Mouse (Mus musculus): ENCODE measurements around the gene Kcnip2. TPM values are rescaled to one million over a fixed set of nuclear protein-coding genes. Genes with fewer than 3 reads are reported as not detected.
A peak's percentile ranks its signal among the peaks of the same experiment; 100 is the strongest.
"Not testable (repeated sequence)": the region's sequence is repeated elsewhere in the genome, so short reads cannot be mapped to it uniquely, and the experiment has no call there.

The Kcnip2 gene
- polyA plus RNA-seq, 1 experiment from 2014 or later, result 1.4 TPM

DNA sequence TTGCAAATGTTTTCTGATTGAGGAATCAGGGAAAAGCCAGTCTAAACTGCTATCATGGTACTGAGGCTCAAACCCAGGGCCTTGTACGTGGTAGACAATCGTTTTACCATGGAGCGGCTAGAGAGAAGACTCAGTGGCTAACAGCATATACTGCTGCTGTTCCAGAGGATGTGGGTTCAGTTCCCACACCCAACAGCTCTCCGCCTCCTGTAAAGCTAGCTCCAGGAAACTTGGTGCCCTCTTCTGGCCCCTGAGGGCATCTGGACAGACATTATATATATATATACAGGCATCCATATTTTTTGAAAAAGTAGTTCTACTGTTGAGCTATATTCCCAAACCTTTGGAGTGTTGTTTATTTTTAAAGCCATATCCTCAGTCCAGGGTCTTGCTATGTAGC, 8.1 kb downstream of the Kcnip2 start:
- Histone ChIP-seq H3K4me2 (no peak overlapping the region), H3K27me3 (replicated peaks) (peaks cover 20% of the 10 kb centered on the region), H3K4me1 (peaks cover 37% of the 10 kb centered on the region), H3K36me3 (no peaks in the 10 kb centered on the region), H3K27ac (no peak overlapping the region), H3K4me3 (no peak overlapping the region), H3K9ac (no peak overlapping the region), H3K9me3 (replicated peaks) (no peaks in the 10 kb centered on the region)
- no peak for ATAC-seq
- 66% methylated on average over 4 of the region's 4 CpGs for WGBS (ENCODE audit: insufficient replicate concordance)

DNA sequence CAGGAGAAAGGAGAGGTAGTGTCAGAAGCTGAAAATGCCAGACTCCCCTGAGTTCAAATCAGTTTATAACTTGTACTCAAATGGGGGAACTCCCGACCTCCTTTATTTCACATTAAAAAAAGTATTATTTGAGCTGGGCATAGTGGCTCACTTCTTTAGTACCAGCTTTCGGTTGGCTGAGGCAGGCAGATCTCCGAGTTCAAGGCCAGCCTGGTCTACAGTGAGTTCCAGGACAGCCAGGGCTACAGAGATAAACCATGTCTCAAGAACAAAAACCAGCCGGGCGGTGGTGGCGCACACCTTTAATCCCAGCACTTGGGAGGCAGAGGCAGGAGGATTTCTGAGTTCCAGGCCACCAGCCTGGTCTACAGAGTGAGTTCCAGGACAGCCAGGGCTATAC, 10.0 kb downstream of the Kcnip2 start:
- peaks cover 41% of the 10 kb centered on the region for H3K4me1 ChIP-seq
- H3K27me3 ChIP-seq (replicated peaks); H3K36me3 ChIP-seq; H3K4me3 ChIP-seq; H3K9ac ChIP-seq; H3K9me3 ChIP-seq (replicated peaks); ATAC-seq; H3K4me2 ChIP-seq; H3K27ac ChIP-seq: not testable (repeated sequence)
- WGBS (ENCODE audit: insufficient replicate concordance), result 83% methylated on average over 6 of the region's 6 CpGs

GRCm38 (mm10) chr19:45804593-45805368, 11.1 kb downstream of the Kcnip2 start:
- H3K27me3 ChIP-seq (replicated peaks), result no peaks in the 10 kb centered on the region; the same call in 1 of the 2 replicates
- ATAC-seq, result peak; percentile 47; the same call in 1 of the 2 replicates
- H3K4me1 ChIP-seq, result peaks cover 41% of the 10 kb centered on the region
- H3K4me3 ChIP-seq, result no peak overlapping the region
- WGBS (ENCODE audit: insufficient replicate concordance), result 22% methylated on average over 12 of the region's 12 CpGs
- H3K9ac ChIP-seq, result no peak overlapping the region
- no peak overlapping the region for H3K27ac ChIP-seq
- no peaks in the 10 kb centered on the region for H3K9me3 ChIP-seq (replicated peaks)
- H3K36me3 ChIP-seq, result no peaks in the 10 kb centered on the region
- peak overlapping the region; percentile 24; the same call in 1 of the 2 replicates for H3K4me2 ChIP-seq

DNA sequence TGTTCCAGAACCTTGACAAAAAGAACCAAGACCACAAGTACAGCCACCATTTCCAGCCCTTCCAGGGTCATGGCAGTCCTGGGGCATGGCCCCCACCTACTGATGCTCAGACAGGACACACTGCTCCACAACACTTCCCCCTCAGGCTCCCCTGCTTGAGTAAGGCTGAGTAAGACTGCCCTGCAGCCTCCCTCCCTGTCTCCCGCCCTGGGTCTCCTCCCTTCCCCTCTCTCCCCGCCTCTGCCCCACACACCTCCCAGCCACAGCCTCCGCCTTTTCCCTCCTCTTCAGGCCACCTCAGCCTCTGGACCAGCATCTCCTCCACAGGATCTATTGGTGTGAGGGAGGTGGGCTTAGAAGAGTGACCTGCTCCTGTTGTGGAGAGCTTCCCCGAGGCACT, 12.5 kb downstream of the Kcnip2 start:
- peak; percentile 73 for ATAC-seq
- peaks cover 41% of the 10 kb centered on the region for H3K4me1 ChIP-seq
- peak overlapping the region; percentile 76 for H3K27ac ChIP-seq
- no peaks in the 10 kb centered on the region for H3K9me3 ChIP-seq (replicated peaks)
- no peaks in the 10 kb centered on the region for H3K36me3 ChIP-seq
- peak overlapping the region; percentile 68 for H3K4me2 ChIP-seq
- WGBS (ENCODE audit: insufficient replicate concordance), result 17% methylated on average over 4 of the region's 4 CpGs
- no peaks in the 10 kb centered on the region; the same call in 1 of the 2 replicates for H3K27me3 ChIP-seq (replicated peaks)
- H3K9ac ChIP-seq, result peak overlapping the region; percentile 54
- H3K4me3 ChIP-seq, result peak overlapping the region; percentile 30

DNA sequence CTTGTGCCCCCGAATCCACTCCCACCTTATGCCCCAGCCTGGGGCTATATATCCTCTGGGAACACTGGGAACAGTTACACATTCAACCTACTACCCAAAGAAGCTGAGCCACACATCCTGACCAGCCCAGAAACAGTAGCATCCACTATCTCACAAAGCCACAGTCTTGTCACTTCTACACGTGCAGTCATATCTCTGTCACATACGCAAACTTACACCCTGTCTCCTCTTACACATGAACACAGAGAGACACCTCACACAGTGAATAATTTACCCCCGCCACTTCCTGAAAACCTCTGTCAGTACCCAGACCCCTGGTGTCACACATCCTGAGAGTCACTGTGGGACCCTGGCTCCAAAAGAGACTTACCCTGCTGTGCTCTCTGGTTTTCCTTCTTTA, 13.2 kb downstream of the Kcnip2 start:
- Histone ChIP-seq H3K27ac (peak overlapping the region; percentile 76), H3K9ac (peak overlapping the region; percentile 54), H3K4me1 (peaks cover 41% of the 10 kb centered on the region), H3K4me3 (peak overlapping the region; percentile 30), H3K36me3 (no peaks in the 10 kb centered on the region), H3K9me3 (replicated peaks) (no peaks in the 10 kb centered on the region), H3K4me2 (peak overlapping the region; percentile 68), H3K27me3 (replicated peaks) (no peaks in the 10 kb centered on the region; the same call in 1 of the 2 replicates)
- peak; percentile 90 for ATAC-seq
- WGBS (ENCODE audit: insufficient replicate concordance), result 31% methylated on average over 4 of the region's 4 CpGs

DNA sequence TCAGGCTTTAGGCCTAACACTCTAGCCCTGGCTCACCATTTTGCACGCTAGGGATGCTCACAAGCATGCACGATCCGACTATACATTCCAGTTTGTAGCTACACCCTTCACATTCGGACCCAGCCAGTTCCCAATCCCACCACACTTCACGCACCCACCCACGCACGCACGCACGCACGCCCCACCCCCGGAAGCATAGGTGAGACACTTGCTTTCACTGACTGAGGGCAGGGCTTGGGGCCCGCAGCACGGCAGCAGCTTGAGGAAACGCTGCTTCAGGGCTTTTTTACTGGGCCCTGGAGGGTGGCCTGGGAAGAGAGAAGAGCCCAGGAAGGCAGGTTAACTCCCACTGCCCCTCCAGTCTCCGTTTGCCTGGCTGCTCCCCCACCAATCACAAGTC, 19.0 kb downstream of the Kcnip2 start:
- no peak overlapping the region for H3K4me2 ChIP-seq
- H3K9ac ChIP-seq, result no peak overlapping the region
- H3K4me3 ChIP-seq, result no peak overlapping the region
- 69% methylated on average over 15 of the region's 15 CpGs for WGBS (ENCODE audit: insufficient replicate concordance)
- H3K27me3 ChIP-seq (replicated peaks), result 0 out of 2 replicates have a peak, but pooled peaks cover 9% of the 10 kb centered on the region
- H3K36me3 ChIP-seq, result no peaks in the 10 kb centered on the region
- no peak overlapping the region for H3K27ac ChIP-seq
- H3K9me3 ChIP-seq (replicated peaks), result no peaks in the 10 kb centered on the region
- ATAC-seq, result no peak
- H3K4me1 ChIP-seq, result peaks cover 21% of the 10 kb centered on the region

DNA sequence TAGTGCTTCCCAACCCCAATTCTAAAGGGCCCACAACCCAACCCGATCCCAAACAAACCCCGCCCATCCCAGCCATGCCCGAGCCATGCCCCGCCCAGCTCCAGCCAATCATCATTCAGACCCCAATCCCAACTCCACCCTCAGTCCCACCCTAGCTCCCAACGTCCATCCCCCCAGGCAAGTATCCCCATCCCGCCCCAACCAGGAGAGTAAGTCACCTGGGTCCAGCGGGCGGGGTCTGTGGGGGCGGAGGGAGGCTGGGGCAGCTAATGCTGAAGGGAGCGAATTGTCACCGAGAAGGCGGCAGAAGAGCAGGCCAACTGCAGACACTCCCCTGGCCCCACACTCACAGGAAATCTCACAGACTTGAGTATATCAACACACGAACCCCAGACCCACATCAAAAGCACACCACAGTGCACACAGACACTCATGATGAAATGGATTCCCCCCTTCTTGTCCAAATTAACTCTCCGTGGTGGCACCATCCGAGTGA, 19.8 kb downstream of the Kcnip2 start:
- H3K27ac ChIP-seq, result no peak overlapping the region
- H3K4me2 ChIP-seq, result peak overlapping the region; percentile 62
- H3K9me3 ChIP-seq (replicated peaks), result no peaks in the 10 kb centered on the region
- WGBS (ENCODE audit: insufficient replicate concordance), result 24% methylated on average over 15 of the region's 15 CpGs
- no peak overlapping the region for H3K9ac ChIP-seq
- ATAC-seq, result peak; percentile 76
- 0 out of 2 replicates have a peak, but pooled peaks cover 9% of the 10 kb centered on the region for H3K27me3 ChIP-seq (replicated peaks)
- peak overlapping the region; percentile 30; the same call in 1 of the 2 replicates for H3K4me3 ChIP-seq
- H3K36me3 ChIP-seq, result no peaks in the 10 kb centered on the region
- H3K4me1 ChIP-seq, result peaks cover 20% of the 10 kb centered on the region

DNA sequence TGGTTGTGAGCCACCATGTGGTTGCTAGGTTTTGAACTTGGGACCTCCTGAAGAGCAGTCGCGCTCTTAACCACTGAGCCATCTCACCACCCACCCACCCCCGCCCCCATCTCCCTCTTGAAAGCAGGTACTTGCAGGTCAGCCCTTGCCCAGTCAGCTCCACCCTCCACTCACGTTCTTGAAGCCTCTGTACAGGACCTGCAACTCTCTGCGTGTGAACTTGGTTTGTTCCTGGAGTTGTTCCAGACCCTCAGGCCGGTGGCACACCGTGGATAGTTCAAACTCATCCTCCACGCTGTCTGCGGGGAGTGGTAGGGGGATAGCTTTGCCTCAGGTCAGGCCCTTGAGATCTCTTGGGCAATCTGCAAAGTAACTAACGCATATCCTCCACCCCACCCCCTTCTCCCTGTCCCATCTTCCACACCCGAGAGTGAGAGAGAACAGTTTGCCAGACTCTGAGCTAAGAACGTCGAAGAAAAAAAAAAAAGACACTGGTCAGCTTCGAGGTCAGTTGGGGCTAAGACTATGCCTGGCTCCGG, 20.4 kb downstream of the Kcnip2 start:
- WGBS (ENCODE audit: insufficient replicate concordance), result 29% methylated on average over 15 of the region's 15 CpGs
- no peak for ATAC-seq

GRCm38 (mm10) chr19:45794718-45795117, 21.1 kb downstream of the Kcnip2 start:
- H3K36me3 ChIP-seq, result no peaks in the 10 kb centered on the region
- no peak for ATAC-seq
- WGBS (ENCODE audit: insufficient replicate concordance), result 62% methylated on average over 6 of the region's 6 CpGs
- H3K4me1 ChIP-seq, result peaks cover 34% of the 10 kb centered on the region
- no peaks in the 10 kb centered on the region for H3K9me3 ChIP-seq (replicated peaks)
- H3K4me2 ChIP-seq, result no peak overlapping the region
- H3K27me3 ChIP-seq (replicated peaks), result 0 out of 2 replicates have a peak, but pooled peaks cover 9% of the 10 kb centered on the region
- H3K4me3 ChIP-seq, result no peak overlapping the region
- H3K9ac ChIP-seq, result no peak overlapping the region
- H3K27ac ChIP-seq, result no peak overlapping the region

More for the DNA sequence above, 20.4 kb downstream of the Kcnip2 start:
- no peak overlapping the region for H3K27ac ChIP-seq
- H3K9ac ChIP-seq, result peak overlapping the region; percentile 27; the same call in 1 of the 2 replicates
- no peaks in the 10 kb centered on the region for H3K9me3 ChIP-seq (replicated peaks)
- H3K4me3 ChIP-seq, result peak overlapping the region; percentile 30; the same call in 1 of the 2 replicates
- 0 out of 2 replicates have a peak, but pooled peaks cover 9% of the 10 kb centered on the region for H3K27me3 ChIP-seq (replicated peaks)
- no peaks in the 10 kb centered on the region for H3K36me3 ChIP-seq
- H3K4me2 ChIP-seq, result peak overlapping the region; percentile 62
- H3K4me1 ChIP-seq, result peaks cover 26% of the 10 kb centered on the region

DNA sequence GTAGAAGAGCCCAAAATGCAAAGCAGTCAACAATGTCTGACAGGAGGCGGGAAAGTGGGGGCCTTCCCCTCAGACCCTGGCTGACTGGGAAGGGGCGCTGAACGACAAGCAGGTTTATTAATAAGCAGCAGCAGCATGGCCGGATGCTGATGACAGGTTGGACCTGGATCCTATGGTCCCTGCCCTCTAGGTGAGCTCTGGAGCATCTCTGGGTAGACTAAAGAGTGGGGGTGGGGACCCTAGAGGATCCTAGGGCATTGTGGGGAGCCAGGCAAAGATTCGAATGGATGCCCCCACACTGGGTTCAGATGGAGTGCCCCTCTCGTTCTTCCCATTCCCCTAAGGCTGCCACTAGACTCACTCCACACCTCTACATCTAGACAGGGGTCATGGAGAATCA, 23.5 kb downstream of the Kcnip2 start:
- H3K4me2 ChIP-seq, result no peak overlapping the region
- no peak overlapping the region for H3K27ac ChIP-seq
- H3K9me3 ChIP-seq (replicated peaks), result no peaks in the 10 kb centered on the region
- no peak for ATAC-seq
- H3K9ac ChIP-seq, result no peak overlapping the region
- H3K36me3 ChIP-seq, result no peaks in the 10 kb centered on the region
- 0 out of 2 replicates have a peak, but pooled peaks cover 9% of the 10 kb centered on the region for H3K27me3 ChIP-seq (replicated peaks)
- H3K4me3 ChIP-seq, result no peak overlapping the region
- peaks cover 46% of the 10 kb centered on the region for H3K4me1 ChIP-seq
- 85% methylated on average over 6 of the region's 6 CpGs for WGBS (ENCODE audit: insufficient replicate concordance)

DNA sequence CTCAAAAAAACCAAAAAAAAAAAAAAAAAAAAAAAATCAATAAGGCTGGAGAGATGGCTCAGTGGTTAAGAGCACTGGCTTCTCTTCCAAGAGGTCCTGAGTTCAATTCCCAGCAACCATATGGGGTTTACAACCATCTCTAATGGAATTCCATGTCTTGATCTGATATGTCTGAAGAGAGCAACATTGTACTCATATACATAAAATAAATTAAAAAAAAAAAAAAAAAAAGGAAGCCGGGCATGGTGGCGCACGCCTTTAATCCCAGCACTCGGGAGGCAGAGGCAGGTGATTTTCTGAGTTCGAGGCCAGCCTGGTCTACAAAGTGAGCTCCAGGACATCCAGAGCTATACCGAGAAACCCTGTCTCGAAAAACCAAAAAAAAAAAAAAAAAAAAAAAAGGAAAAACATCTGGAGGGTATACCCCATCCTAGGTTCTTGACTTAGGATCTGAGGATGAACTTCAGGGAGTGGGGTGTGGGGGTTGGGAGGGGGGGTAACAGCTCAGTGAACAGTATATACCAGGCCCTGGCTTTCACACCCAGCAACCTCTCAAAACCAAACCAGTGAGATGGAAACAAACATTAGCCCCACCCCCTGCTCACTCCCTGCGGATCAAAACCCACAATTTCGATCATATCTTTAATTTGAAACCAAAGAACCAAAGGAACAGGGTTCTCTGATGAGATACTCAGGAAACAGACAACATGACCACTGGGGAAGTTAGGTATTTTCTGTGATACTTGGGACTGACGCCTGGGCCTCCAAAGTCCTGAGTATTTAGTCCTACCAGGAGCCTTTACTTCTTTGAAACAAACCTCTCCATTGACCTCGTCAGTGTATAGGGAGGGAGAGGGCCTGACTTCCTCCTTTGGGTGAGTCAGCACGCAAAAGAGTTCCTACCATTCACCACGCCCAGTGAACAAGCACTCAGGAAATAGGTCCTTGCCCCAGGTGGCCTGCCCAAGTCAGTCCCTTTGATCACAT, 25.7 kb downstream of the Kcnip2 start:
- Histone ChIP-seq H3K27me3 (replicated peaks) (0 out of 2 replicates have a peak, but pooled peaks cover 9% of the 10 kb centered on the region), H3K36me3 (no peaks in the 10 kb centered on the region), H3K9me3 (replicated peaks) (no peaks in the 10 kb centered on the region), H3K27ac (peak overlapping the region; percentile 91), H3K4me2 (peak overlapping the region; percentile 50), H3K9ac (peak overlapping the region; percentile 15; the same call in 1 of the 2 replicates), H3K4me1 (peaks cover 38% of the 10 kb centered on the region), H3K4me3 (peak overlapping the region; percentile 3; the same call in 1 of the 2 replicates)
- ATAC-seq, result peak; percentile 97
- 56% methylated on average over 13 of the region's 13 CpGs for WGBS (ENCODE audit: insufficient replicate concordance)

Measured in liver, embryonic 12.5 days (tissue).